Mouse (Mus musculus) mouse embryonic stem cell (cell line): ENCODE measurements around the gene Kmt2b.

Experiments
- in situ Hi-C, 2 experiments: fragments of 300-500 bp; cut with MboI; formaldehyde crosslinking; loops; 1 replicate in 1 of 2; 3 replicates in 1 of 2; pipeline ENCODE4 v1.14.3; 2019 to 2020; ENCODE audit warnings: low sequenced_read_pairs in 2 of 2, low pct_unique_long_range_greater_than_20kb in 1 of 2, mixed read lengths in 1 of 2; ENCODE audit not compliant: unreplicated experiment in 1 of 2

Gene Kmt2b

GRCm38 (mm10) chr7:30588676-30589434 is at the start of gene Kmt2b:
Gene Kmt2b (minus strand): TSS chr7:30588726.
- in situ Hi-C loops = no loop called here

- in situ Hi-C loops = no loop called here
Observed at GRCm38 (mm10) chr7:30636395-30636794, 47.9 kb upstream of the Kmt2b start.

- in situ Hi-C loops = no loop called here
Observed at GRCm38 (mm10) chr7:30635752-30636151, 47.2 kb upstream of the Kmt2b start, which contains the start of gene Etv2. Gene Etv2 (minus strand): TSS chr7:30635852.

- in situ Hi-C loops = no loop called here
Observed at GRCm38 (mm10) chr7:30634621-30635020, 46.1 kb upstream of the Kmt2b start.

- in situ Hi-C loops = no loop called here
Observed at GRCm38 (mm10) chr7:30633762-30634412, 45.4 kb upstream of the Kmt2b start.

- in situ Hi-C loops = no loop called here
Observed at GRCm38 (mm10) chr7:30629013-30629412, 40.5 kb upstream of the Kmt2b start.

GRCm38 (mm10) chr7:30626647-30627046 is 38.1 kb upstream of the Kmt2b start:
- in situ Hi-C loops = no loop called here

- in situ Hi-C loops = no loop called here
Observed at GRCm38 (mm10) chr7:30625530-30626384, 37.2 kb upstream of the Kmt2b start, which contains the start of gene Cox6b1. Gene Cox6b1 (minus strand): TSS chr7:30626151.

- in situ Hi-C loops = loop anchor here (5.0 kb wide), 1 partner anchor 127 kb away; the partner anchor contains the start of gene Prodh2 (in 2 of the 2)
Observed at GRCm38 (mm10) chr7:30619202-30619601, 30.7 kb upstream of the Kmt2b start.

- in situ Hi-C loops = loop anchor here (5.0 kb wide), 1 partner anchor 126 kb away; the partner anchor contains the start of gene Prodh2 (in 2 of the 2)
Observed at GRCm38 (mm10) chr7:30618658-30619057, 30.1 kb upstream of the Kmt2b start.

- in situ Hi-C loops = loop anchor here (5.0 kb wide), 1 partner anchor 123 kb away; the partner anchor contains the start of gene Prodh2 (in 2 of the 2)
Observed at GRCm38 (mm10) chr7:30615049-30615760, 26.7 kb upstream of the Kmt2b start.

GRCm38 (mm10) chr7:30614454-30614853 is 25.9 kb upstream of the Kmt2b start:
- in situ Hi-C loops = no loop called here

GRCm38 (mm10) chr7:30613529-30614112 is 25.1 kb upstream of the Kmt2b start:
- in situ Hi-C loops = no loop called here

- in situ Hi-C loops = no loop called here
Observed at GRCm38 (mm10) chr7:30612654-30613402, 24.3 kb upstream of the Kmt2b start, which contains the start of gene Upk1a. Gene Upk1a (minus strand): TSS chr7:30612847.

GRCm38 (mm10) chr7:30610043-30610442 is 21.5 kb upstream of the Kmt2b start:
- in situ Hi-C loops = no loop called here

GRCm38 (mm10) chr7:30608476-30608875 is 19.9 kb upstream of the Kmt2b start:
- in situ Hi-C loops = no loop called here

GRCm38 (mm10) chr7:30607706-30608309 is 19.3 kb upstream of the Kmt2b start:
- in situ Hi-C loops = no loop called here
